Mouse (Mus musculus): Measurements from ENCODE around the gene Cldn15.

Cldn15 gene

GRCm38 (mm10) chr5:136950521-136950920 is 15.9 kb upstream of the Cldn15 start:
- DNase-seq: no peak

GRCm38 (mm10) chr5:136952153-136952552 is 14.3 kb upstream of the Cldn15 start:
- no peak for DNase-seq

DNA sequence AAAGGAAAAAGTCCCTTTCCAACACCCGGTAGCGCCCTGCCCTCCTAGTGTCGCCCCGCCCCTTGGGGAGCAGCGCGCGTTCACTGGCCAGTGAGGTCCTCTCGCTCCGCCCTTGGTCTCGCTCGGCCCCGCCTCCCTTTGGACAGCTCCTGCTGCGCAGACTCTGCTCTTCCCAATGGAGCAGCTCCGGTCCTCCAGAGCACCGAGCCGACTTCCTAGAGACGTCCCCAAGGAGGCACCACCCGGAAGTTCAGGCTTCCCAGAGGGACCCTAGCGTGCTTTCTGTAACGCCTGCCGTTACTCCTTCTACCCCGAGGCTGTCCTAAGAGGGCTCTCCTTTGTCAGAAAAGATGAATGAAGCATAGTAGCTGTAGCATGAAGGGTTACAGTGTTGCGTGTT is 13.4 kb upstream of the Cldn15 start, which contains the start of gene Fis1:
Fis1 (plus strand) TSS at position 261 of the 400 bp plus-strand sequence.
- peak; percentile 99 for DNase-seq

GRCm38 (mm10) chr5:136953440-136953951 is 12.9 kb upstream of the Cldn15 start:
- peak; percentile 29 to 37 for DNase-seq

DNA sequence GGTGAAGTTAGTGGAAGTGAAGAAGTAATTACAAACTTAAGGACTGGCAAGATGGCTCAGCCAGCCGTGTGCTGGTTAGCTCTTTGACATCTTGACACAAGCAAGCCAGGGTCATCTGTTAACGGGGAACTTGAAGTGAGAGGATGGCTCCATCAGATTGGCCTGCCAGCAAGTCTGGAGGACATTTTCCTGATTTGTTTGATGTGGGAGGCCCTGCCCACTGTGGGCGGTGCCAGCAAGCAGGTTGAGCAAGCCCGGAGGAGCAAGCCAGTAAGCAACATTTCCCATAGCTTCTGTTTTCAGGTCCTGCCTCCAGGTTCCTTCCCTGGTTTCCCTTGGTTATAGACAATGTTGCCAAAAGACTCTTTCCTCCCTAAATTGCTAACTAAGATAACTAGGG is 10.8 kb upstream of the Cldn15 start:
- no peak for DNase-seq

GRCm38 (mm10) chr5:136957250-136957649 is 9.2 kb upstream of the Cldn15 start:
- DNase-seq: no peak

DNA sequence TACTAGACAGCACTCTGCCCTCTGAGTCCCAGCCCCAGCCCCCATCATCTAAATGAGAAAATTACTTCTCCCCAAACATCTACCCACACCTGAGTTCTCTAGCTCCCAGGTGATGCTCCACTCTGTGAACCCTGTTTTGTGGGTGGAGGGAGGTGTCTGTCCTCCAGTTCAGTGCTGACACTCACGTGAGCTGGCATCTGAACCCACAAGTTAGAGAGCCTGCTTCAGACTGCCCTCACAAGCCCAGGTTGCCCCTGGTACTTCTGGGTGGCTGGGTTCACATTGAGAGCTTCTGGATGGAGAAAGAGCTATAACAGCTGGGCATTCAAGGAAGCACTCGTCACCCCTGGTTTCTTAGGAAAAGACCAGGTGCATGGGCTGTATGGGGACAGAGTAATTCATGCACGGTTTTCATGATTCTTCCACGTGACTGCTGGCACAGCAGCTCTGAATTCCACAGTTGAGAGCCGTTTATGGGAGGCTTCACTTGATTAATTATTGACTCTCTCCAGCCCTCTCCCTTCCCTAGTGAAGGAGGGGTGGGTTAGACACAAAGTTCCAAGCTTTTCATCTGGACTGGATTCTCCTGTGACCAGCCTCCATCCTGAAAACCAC is 7.3 kb upstream of the Cldn15 start:
- peak; percentile 40 to 68 for DNase-seq

GRCm38 (mm10) chr5:136960053-136960452 is 6.4 kb upstream of the Cldn15 start:
- no peak for DNase-seq

DNA sequence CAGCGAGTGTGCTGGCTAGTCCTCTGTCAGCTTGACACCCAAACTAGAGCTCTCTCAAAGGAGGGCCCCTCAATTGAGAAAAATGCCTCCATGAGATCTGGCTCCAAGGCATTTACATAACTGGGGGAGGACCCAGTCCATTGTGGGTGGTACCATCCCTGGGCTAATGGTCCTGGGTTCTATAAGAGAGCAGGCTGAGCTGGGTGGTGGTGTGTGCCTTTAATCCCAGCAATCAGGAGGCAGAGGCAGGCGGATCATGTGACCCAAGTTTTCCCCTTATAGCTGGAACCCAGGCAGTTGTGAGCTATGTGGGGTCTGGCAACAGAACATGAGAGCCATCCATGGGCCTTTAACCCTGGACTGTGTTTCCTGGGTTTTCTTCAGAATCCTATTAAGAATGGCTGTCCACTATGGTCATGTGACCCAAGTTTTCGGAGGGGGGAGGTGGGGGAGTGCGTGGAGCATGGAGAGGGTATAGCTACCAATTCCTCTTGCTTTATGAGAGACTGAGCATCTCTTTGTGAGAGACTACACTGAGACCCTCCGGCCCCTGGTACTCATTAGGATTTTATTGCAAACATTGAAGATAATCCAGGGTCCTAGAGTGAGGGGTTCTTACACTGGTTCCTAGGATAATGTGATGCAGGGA is 5.0 kb upstream of the Cldn15 start:
- peak; percentile 40 to 63 for DNase-seq

- peak; percentile 91 to 95 for DNase-seq
Observed at GRCm38 (mm10) chr5:136961983-136962461, 4.4 kb upstream of the Cldn15 start.

- peak; percentile 90 to 93 for DNase-seq
Observed at GRCm38 (mm10) chr5:136962501-136962900, 3.9 kb upstream of the Cldn15 start.

DNA sequence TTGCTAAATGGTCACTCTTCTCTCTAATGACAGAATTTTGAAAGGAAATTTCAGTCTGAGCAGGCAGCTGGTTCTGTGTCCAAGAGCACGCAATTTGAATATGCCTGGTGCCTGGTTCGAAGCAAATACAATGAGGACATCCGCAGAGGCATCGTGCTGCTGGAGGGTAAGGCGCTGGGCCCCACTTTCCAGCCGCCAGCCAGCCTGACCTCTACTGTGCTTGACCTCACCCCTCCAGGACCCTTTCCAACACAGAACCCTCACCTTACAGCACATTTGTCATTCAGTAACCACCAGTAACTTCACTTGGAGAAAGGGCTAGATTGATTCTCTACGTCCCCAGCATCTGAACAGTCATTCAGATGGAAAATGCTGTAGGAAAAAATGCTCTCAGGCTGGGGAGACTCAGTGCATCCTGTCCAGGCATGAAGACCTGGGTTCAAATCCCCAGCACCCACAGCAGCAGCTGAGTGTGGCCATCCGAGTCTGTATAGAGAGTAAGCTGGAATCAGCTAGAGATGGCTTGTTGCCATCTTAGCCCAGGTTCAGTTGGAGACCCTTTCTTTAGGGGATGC is 3.4 kb upstream of the Cldn15 start:
- DNase-seq: no peak

GRCm38 (mm10) chr5:136965210-136965609 is 1.2 kb upstream of the Cldn15 start:
- no peak for DNase-seq

- DNase-seq: peak; percentile 18 to 39
Observed at GRCm38 (mm10) chr5:136965686-136966085, 730 bp upstream of the Cldn15 start.

DNA sequence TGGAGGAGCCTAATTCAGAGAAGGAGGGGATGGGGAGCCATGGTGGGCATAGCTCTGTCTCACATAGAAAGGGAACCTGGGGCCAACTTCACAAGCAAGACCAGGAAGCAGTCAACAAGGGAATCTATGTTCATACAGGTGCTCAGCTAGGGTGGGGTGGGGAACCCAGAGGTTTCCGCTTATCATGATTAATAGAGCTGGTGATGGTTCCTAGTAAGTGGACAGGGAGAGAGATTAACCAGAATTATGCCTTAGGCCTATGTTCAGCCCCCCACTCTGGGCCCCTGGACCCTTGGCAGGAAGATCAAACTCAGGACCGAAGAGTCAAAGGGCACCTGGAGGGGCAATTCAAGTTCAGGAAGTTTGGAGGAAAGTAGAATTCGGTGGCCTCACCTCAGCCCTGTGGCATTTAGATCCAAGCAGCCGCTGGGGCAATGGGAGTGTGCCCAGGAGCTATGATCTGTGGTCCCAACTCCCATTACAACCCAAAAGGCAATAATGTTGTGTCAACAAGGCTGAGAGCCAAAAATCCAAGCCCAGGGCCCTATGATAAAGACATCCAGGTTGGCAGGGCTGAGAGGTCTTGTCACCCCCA is 542 bp downstream of the Cldn15 start:
- DNase-seq: peak; percentile 25 to 48

- peak; percentile 85 to 90 for DNase-seq
Observed at GRCm38 (mm10) chr5:136967592-136967991, 1.2 kb downstream of the Cldn15 start.

- DNase-seq: peak; percentile 81 to 87
Observed at GRCm38 (mm10) chr5:136970703-136971102, 4.3 kb downstream of the Cldn15 start.

GRCm38 (mm10) chr5:136973670-136974069 is 7.3 kb downstream of the Cldn15 start:
- no peak for DNase-seq

DNA sequence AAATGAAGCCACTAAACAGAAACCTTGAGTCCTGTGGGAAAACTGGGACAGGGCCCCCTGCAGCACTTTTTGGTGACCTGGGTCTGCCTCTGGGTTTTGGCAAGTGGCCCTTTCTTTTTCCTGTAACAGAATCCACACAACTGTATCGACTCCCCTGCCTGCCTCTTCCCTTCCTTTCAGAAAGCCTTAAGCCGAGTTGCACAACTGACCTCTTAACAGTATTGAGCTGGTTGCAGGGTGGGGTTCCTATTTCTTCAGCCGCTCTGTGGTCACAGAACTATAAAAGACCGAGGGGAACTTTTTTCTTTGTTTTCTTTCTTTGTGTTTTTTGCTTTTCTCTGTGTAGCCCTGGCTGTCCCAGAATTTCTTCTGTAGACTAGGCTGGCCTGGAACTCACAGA is 11.4 kb downstream of the Cldn15 start:
- no peak for DNase-seq

- DNase-seq: no peak
Observed at GRCm38 (mm10) chr5:136979762-136980161, 13.3 kb downstream of the Cldn15 start.

DNA sequence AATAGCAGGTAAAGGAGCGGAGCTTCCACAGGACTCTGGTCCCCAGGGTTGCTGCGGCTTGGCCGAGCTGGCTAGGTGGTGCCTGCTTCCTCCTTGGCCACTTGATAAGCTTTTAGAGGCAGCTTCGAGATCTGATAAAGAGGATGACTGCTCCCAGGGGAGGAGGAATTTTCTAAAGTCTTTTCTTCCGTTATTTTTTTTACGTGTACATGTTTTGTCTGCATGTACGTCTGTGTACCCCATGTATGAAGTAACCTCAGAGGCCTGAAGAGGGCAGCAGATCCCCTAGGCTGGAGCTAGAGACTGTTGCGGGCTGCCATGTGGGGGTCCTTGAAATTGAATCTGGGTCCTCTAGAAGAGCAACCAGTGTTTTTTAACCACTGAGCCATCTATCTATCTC is 14.6 kb downstream of the Cldn15 start:
- DNase-seq: no peak

DNA sequence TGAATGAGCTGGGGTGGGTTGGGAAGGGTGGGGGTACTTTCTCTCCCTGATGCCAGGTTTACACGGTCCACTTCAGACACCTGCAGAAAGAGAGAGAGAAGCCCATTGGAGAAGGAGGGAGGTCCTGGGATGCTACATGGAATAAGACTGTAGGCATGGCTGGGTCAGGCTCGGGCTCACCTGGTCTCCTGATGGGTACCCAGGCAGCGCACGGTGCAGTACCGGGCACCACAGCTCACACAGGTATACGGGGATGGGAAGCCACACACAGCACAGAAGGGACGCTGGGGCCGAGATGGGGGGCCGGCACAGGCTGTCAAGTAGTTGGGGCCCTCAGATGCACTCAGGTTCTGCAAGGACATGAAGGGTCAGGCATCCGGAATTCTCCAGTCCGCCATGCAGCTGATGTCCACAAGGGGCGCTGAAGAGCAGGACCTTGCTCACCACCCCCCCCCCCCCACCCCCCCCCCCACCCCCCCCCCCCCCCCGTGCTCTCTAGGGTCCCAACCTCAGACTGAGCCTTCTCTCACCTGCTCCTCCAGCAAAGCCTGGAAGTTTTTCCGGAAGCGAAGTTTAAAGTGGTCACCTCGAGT is 16.0 kb downstream of the Cldn15 start:
- peak; percentile 81 to 82 for DNase-seq

- peak; percentile 61 to 65 for DNase-seq
Observed at GRCm38 (mm10) chr5:136984828-136985227, 18.4 kb downstream of the Cldn15 start.

Measured in kidney, postnatal 4 days (tissue).